Mouse (Mus musculus) retina, postnatal 7 days (tissue): ENCODE measurements around the gene Ngfr.
"Not testable (repeated sequence)": the region's sequence is repeated elsewhere in the genome, so short reads cannot be mapped to it uniquely, and the experiment has no call there.

Experiments
- DNase-seq: peaks from one replicate; pipeline ENCODE4 v3.0.0-alpha.2; 2012; ENCODE audit warnings: low read depth, low spot score

Gene Ngfr

GRCm38 (mm10) chr11:95587423-95587951 is at the start of gene Ngfr:
Ngfr (minus strand) TSS chr11:95587735.
- DNase-seq: no peak

GRCm38 (mm10) chr11:95635030-95635429 is 47.5 kb upstream of the Ngfr start:
- no peak for DNase-seq

- DNase-seq: no peak
Measured at GRCm38 (mm10) chr11:95633512-95634000, 46.0 kb upstream of the Ngfr start.

GRCm38 (mm10) chr11:95632474-95632873 is 44.9 kb upstream of the Ngfr start:
- DNase-seq: no peak

GRCm38 (mm10) chr11:95631301-95631700 is 43.8 kb upstream of the Ngfr start:
- DNase-seq: no peak

- no peak for DNase-seq
Measured at GRCm38 (mm10) chr11:95630558-95630957, 43.0 kb upstream of the Ngfr start.

- DNase-seq: no peak
Measured at GRCm38 (mm10) chr11:95622426-95622825, 34.9 kb upstream of the Ngfr start.

GRCm38 (mm10) chr11:95621541-95622130 is 34.1 kb upstream of the Ngfr start:
- DNase-seq: no peak

- DNase-seq: no peak
Measured at GRCm38 (mm10) chr11:95621010-95621409, 33.5 kb upstream of the Ngfr start.

GRCm38 (mm10) chr11:95619886-95620444 is 32.4 kb upstream of the Ngfr start:
- no peak for DNase-seq

- DNase-seq: no peak
Measured at GRCm38 (mm10) chr11:95619081-95619480, 31.5 kb upstream of the Ngfr start.

GRCm38 (mm10) chr11:95617785-95618465 is 30.4 kb upstream of the Ngfr start:
- no peak for DNase-seq

GRCm38 (mm10) chr11:95614739-95615138 is 27.2 kb upstream of the Ngfr start:
- DNase-seq: no peak

GRCm38 (mm10) chr11:95611283-95611682 is 23.7 kb upstream of the Ngfr start:
- DNase-seq: no peak

GRCm38 (mm10) chr11:95610391-95610902 is 22.9 kb upstream of the Ngfr start:
- no peak for DNase-seq

- DNase-seq: no peak
Measured at GRCm38 (mm10) chr11:95609924-95610323, 22.4 kb upstream of the Ngfr start.

- not testable (repeated sequence) for DNase-seq
Measured at GRCm38 (mm10) chr11:95607286-95607685, 19.8 kb upstream of the Ngfr start.

GRCm38 (mm10) chr11:95598214-95599062 is 10.9 kb upstream of the Ngfr start:
- DNase-seq: no peak

- DNase-seq: no peak
Measured at GRCm38 (mm10) chr11:95597741-95598140, 10.2 kb upstream of the Ngfr start.

- no peak for DNase-seq
Measured at GRCm38 (mm10) chr11:95596704-95597103, 9.2 kb upstream of the Ngfr start.

- no peak for DNase-seq
Measured at GRCm38 (mm10) chr11:95596150-95596515, 8.6 kb upstream of the Ngfr start.
